Mouse (Mus musculus): ENCODE results near the gene Bud31. TPM values are rescaled to one million over a fixed set of nuclear protein-coding genes. Genes with fewer than 3 reads are reported as not detected.

Bud31 gene
- 223 TPM for total RNA-seq (2023)

GRCm38 (mm10) chr5:145139571-145140519, at the start of gene Bud31, which contains the start of gene Pdap1:
Bud31 (plus strand) TSS chr5:145140362.
Pdap1 (minus strand) TSS chr5:145140238.

GRCm38 (mm10) chr5:145114071-145114605, 26.0 kb upstream of the Bud31 start, which contains the start of gene Arpc1b:
Arpc1b (plus strand) TSS chr5:145114215.

GRCm38 (mm10) chr5:145166536-145167305, 26.6 kb downstream of the Bud31 start, which contains the start of the genes Ptcd1 and Cpsf4:
Ptcd1 (minus strand) TSS chr5:145167108.
Cpsf4 (plus strand) TSS chr5:145167213.

GRCm38 (mm10) chr5:145191962-145192361, 51.8 kb downstream of the Bud31 start, which contains the start of gene Atp5j2:
Atp5j2 (minus strand) TSS chr5:145192062.

Other genes with a start within 250 kb of the Bud31 start
- 68.8 TPM for gene Smurf1, start 174.5 kb upstream of the Bud31 start, total RNA-seq (2023)
- not detected for gene Gm4871, start 107.6 kb upstream of the Bud31 start, total RNA-seq (2023)
- not detected for gene 1700018F24Rik, start 97.4 kb upstream of the Bud31 start, total RNA-seq (2023)
- 87.5 TPM for gene Arpc1a, start 56.5 kb upstream of the Bud31 start, total RNA-seq (2023)
- gene Kpna7, start 56.3 kb upstream of the Bud31 start, total RNA-seq (2023) = not detected
- 399 TPM for gene Arpc1b, start 26.1 kb upstream of the Bud31 start, total RNA-seq (2023)
- 46.4 TPM for gene Pdap1, start 124 bp upstream of the Bud31 start, total RNA-seq (2023)
- gene Ptcd1, start 26.7 kb downstream of the Bud31 start, total RNA-seq (2023) = 22.8 TPM
- 38.1 TPM for gene Cpsf4, start 26.9 kb downstream of the Bud31 start, total RNA-seq (2023)
- 152 TPM for gene Atp5j2, start 51.7 kb downstream of the Bud31 start, total RNA-seq (2023)
- 38.8 TPM for gene Zkscan14, start 61.5 kb downstream of the Bud31 start, total RNA-seq (2023)
- gene Zkscan5, start 64.2 kb downstream of the Bud31 start, total RNA-seq (2023) = 7.7 TPM
- gene Zfp655, start 91.4 kb downstream of the Bud31 start, total RNA-seq (2023) = 74.7 TPM
- 36.0 TPM for gene Zscan25, start 140.1 kb downstream of the Bud31 start, total RNA-seq (2023)
- not detected for gene Cyp3a57, start 204.9 kb downstream of the Bud31 start, total RNA-seq (2023)

Measured in CD8-positive naive resting alpha-beta T cell, adult 57 days (primary cell).